Mouse (Mus musculus): ENCODE results near the gene Aaed1. TPM values are rescaled to one million over a fixed set of nuclear protein-coding genes. Genes with fewer than 3 reads are reported as not detected.
A peak's percentile ranks its signal among the peaks of the same experiment; 100 is the strongest.

Aaed1 gene
- polyA plus RNA-seq, 1 experiment from 2014 or later: 37.8 TPM

GRCm38 (mm10) chr13:64299069-64299468 lies 13.4 kb downstream of the Aaed1 start:
- Histone ChIP-seq H3K9ac (replicated peaks) (no peak overlapping the region), H3K9me3 (ENCODE audit: low read length) (no peaks in the 10 kb centered on the region), H3K4me3 (ENCODE audit: low read depth, low read length) (no peak overlapping the region), H3K36me3 (replicated peaks; ENCODE audit: insufficient read depth, low read length) (peaks cover 14% of the 10 kb centered on the region), H3K4me2 (ENCODE audit: low read depth, low read length) (no peak overlapping the region), H3K4me1 (ENCODE audit: insufficient read depth) (no peaks in the 10 kb centered on the region), H3K27me3 (ENCODE audit: insufficient read depth, low read length) (no peaks in the 10 kb centered on the region), H3K27ac (ENCODE audit: low read depth) (no peak overlapping the region)
- DNase-seq (no peak), ATAC-seq (no peak)
- 81% methylated on average over 1 of the region's 1 CpGs for WGBS (ENCODE audit: insufficient replicate concordance)
- TF ChIP-seq EP300 (IDR thresholded peaks at IDR 0.05; ENCODE audit: low read depth): no peak
- TF ChIP-seq CTCF (IDR thresholded peaks at IDR 0.05; ENCODE audit: low read depth): no peak

- H3K4me3 ChIP-seq (ENCODE audit: low read depth, low read length): no peak overlapping the region
- peaks cover 8% of the 10 kb centered on the region; the same call in 1 of the 2 replicates for H3K36me3 ChIP-seq (replicated peaks; ENCODE audit: insufficient read depth, low read length)
- H3K27me3 ChIP-seq (ENCODE audit: insufficient read depth, low read length): no peaks in the 10 kb centered on the region
- WGBS (ENCODE audit: insufficient replicate concordance): 56% methylated on average over 4 of the region's 4 CpGs
- H3K4me1 ChIP-seq (ENCODE audit: insufficient read depth): no peaks in the 10 kb centered on the region
- ATAC-seq: no peak
- peaks cover 3% of the 10 kb centered on the region for H3K9me3 ChIP-seq (ENCODE audit: low read length)
- H3K27ac ChIP-seq (ENCODE audit: low read depth): no peak overlapping the region
- no peak overlapping the region for H3K4me2 ChIP-seq (ENCODE audit: low read depth, low read length)
- no peak overlapping the region for H3K9ac ChIP-seq (replicated peaks)
- no peak for TF ChIP-seq CTCF (IDR thresholded peaks at IDR 0.05; ENCODE audit: low read depth)
- no peak for TF ChIP-seq EP300 (IDR thresholded peaks at IDR 0.05; ENCODE audit: low read depth)
- no peak for DNase-seq
Observed at GRCm38 (mm10) chr13:64286791-64287190, 25.7 kb downstream of the Aaed1 start.

DNA sequence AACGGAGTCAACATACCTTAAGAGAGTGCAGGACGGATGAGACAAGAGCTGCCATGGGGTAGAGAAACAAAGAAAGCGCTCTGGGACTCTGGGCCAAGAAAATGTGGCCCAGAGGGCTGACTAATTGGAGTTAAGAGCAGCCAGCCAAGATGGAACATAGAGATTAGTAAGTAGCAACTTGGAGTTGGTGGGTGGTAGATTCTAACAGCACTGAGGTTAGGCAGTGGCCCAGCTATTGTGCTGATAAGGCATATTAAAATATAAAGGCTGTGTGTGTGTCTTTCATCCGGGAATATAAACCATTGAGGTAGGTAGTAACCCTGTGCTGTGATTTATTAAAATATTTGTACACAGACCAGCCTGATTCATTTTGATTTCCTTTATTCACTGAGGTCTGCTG lies 26.2 kb downstream of the Aaed1 start:
- 71% methylated on average over 4 of the region's 4 CpGs for WGBS (ENCODE audit: insufficient replicate concordance)
- DNase-seq: no peak
- no peaks in the 10 kb centered on the region for H3K27me3 ChIP-seq (ENCODE audit: insufficient read depth, low read length)
- no peak for TF ChIP-seq EP300 (IDR thresholded peaks at IDR 0.05; ENCODE audit: low read depth)
- TF ChIP-seq CTCF (IDR thresholded peaks at IDR 0.05; ENCODE audit: low read depth): no peak
- H3K9ac ChIP-seq (replicated peaks): no peak overlapping the region
- H3K4me2 ChIP-seq (ENCODE audit: low read depth, low read length): no peak overlapping the region
- peaks cover 8% of the 10 kb centered on the region; the same call in 1 of the 2 replicates for H3K36me3 ChIP-seq (replicated peaks; ENCODE audit: insufficient read depth, low read length)
- no peak overlapping the region for H3K27ac ChIP-seq (ENCODE audit: low read depth)
- ATAC-seq: no peak
- no peak overlapping the region for H3K4me3 ChIP-seq (ENCODE audit: low read depth, low read length)
- H3K9me3 ChIP-seq (ENCODE audit: low read length): peaks cover 3% of the 10 kb centered on the region
- H3K4me1 ChIP-seq (ENCODE audit: insufficient read depth): no peaks in the 10 kb centered on the region

- Histone ChIP-seq H3K9me3 (ENCODE audit: low read length) (peaks cover 3% of the 10 kb centered on the region), H3K4me2 (ENCODE audit: low read depth, low read length) (no peak overlapping the region), H3K27ac (ENCODE audit: low read depth) (no peak overlapping the region), H3K27me3 (ENCODE audit: insufficient read depth, low read length) (no peaks in the 10 kb centered on the region), H3K4me3 (ENCODE audit: low read depth, low read length) (no peak overlapping the region), H3K9ac (replicated peaks) (no peak overlapping the region), H3K4me1 (ENCODE audit: insufficient read depth) (no peaks in the 10 kb centered on the region), H3K36me3 (replicated peaks; ENCODE audit: insufficient read depth, low read length) (no peaks in the 10 kb centered on the region)
- DNase-seq (no peak), ATAC-seq (no peak)
- WGBS (ENCODE audit: insufficient replicate concordance): 90% methylated on average over 2 of the region's 2 CpGs
- peak; percentile 43 for TF ChIP-seq CTCF (IDR thresholded peaks at IDR 0.05; ENCODE audit: low read depth)
- no peak for TF ChIP-seq EP300 (IDR thresholded peaks at IDR 0.05; ENCODE audit: low read depth)
Observed at GRCm38 (mm10) chr13:64284676-64285075, 27.8 kb downstream of the Aaed1 start.

GRCm38 (mm10) chr13:64280940-64281339 lies 31.6 kb downstream of the Aaed1 start:
- 62% methylated on average over 5 of the region's 5 CpGs for WGBS (ENCODE audit: insufficient replicate concordance)
- H3K27ac ChIP-seq (ENCODE audit: low read depth): no peak overlapping the region
- DNase-seq: no peak

DNA sequence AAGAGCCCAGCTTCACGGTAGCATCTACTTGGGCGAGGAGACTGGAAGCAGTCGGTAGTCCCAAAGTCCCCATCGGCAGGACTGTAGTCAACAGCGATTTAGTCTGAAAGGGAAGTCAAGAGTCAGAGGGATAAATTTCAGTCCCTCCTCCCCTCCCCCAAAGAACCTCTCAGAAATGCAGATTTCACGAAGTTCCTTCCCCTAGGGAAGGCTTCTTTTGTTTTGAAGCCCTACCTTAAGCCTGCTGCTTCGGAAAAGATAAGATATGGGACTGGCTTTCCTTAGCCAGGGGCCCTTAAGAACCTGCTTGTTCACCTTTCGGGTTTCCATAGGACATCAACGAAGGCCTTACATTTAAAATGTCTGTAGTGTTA lies 36.8 kb downstream of the Aaed1 start:
- Histone ChIP-seq H3K27ac (ENCODE audit: low read depth) (no peak overlapping the region), H3K4me3 (ENCODE audit: low read depth, low read length) (peak overlapping the region; percentile 65), H3K9me3 (ENCODE audit: low read length) (no peaks in the 10 kb centered on the region), H3K36me3 (replicated peaks; ENCODE audit: insufficient read depth, low read length) (no peaks in the 10 kb centered on the region), H3K4me1 (ENCODE audit: insufficient read depth) (peaks cover 21% of the 10 kb centered on the region), H3K9ac (replicated peaks) (no peak overlapping the region), H3K27me3 (ENCODE audit: insufficient read depth, low read length) (peaks cover 23% of the 10 kb centered on the region), H3K4me2 (ENCODE audit: low read depth, low read length) (peak overlapping the region; percentile 99)
- no peak for DNase-seq
- TF ChIP-seq EP300 (IDR thresholded peaks at IDR 0.05; ENCODE audit: low read depth) (no peak), CTCF (IDR thresholded peaks at IDR 0.05; ENCODE audit: low read depth) (no peak)
- WGBS (ENCODE audit: insufficient replicate concordance): 17% methylated on average over 9 of the region's 9 CpGs
- no peak for ATAC-seq

More at GRCm38 (mm10) chr13:64280940-64281339, 31.6 kb downstream of the Aaed1 start:
- no peak overlapping the region for H3K4me2 ChIP-seq (ENCODE audit: low read depth, low read length)
- H3K36me3 ChIP-seq (replicated peaks; ENCODE audit: insufficient read depth, low read length): no peaks in the 10 kb centered on the region
- H3K9ac ChIP-seq (replicated peaks): no peak overlapping the region
- ATAC-seq: no peak
- H3K4me3 ChIP-seq (ENCODE audit: low read depth, low read length): no peak overlapping the region
- peaks cover under 1% of the 10 kb centered on the region; the same call in 1 of the 2 replicates for H3K27me3 ChIP-seq (ENCODE audit: insufficient read depth, low read length)
- peaks cover 3% of the 10 kb centered on the region for H3K9me3 ChIP-seq (ENCODE audit: low read length)
- no peaks in the 10 kb centered on the region for H3K4me1 ChIP-seq (ENCODE audit: insufficient read depth)
- TF ChIP-seq EP300 (IDR thresholded peaks at IDR 0.05; ENCODE audit: low read depth) (no peak), CTCF (IDR thresholded peaks at IDR 0.05; ENCODE audit: low read depth) (no peak)

Measured in liver, postnatal 0 days (tissue).